Mouse (Mus musculus): ENCODE data around the gene Urm1.

DNA sequence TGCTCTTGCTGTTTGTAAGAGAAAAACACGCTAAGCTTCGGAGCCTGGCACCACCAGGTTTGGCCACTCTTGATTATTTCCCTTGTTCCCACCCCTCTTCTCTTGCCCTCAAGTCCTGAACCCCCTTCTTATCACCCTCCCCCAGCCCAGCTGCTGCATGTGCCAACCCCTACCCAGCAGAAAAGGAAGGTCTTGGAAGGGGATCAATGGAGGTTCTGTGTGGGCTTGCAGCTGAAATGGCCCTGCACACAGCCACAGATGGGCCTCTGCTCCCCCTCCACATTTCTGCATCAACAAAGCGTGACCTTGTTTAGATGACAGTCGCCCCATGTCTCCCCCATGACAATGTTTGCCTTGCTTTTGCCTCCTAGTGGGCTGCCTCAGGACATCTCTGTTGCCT, 11.2 kb downstream of the Urm1 start:
- TF ChIP-seq POLR2A (IDR thresholded peaks at IDR 0.05; ENCODE audit: low read depth, low read length) (no peak), CTCF (IDR thresholded peaks at IDR 0.05; ENCODE audit: extremely low read depth, insufficient read length, insufficient replicate concordance, low read depth, low read length) (no peak)
